Mouse (Mus musculus) hindbrain, embryonic 15.5 days (tissue): ENCODE data around the gene Rhobtb1. TPM values are rescaled to one million over a fixed set of nuclear protein-coding genes. Genes with fewer than 3 reads are reported as not detected.
A peak's percentile ranks its signal among the peaks of the same experiment; 100 is the strongest.

Experiments
- ATAC-seq: fragments of 200-750 bp; cut with Nextera tagmentation; 2 replicates; pipeline ENCODE4 v1.8.0; 2017; ENCODE audit warnings: low read depth, moderate number of reproducible peaks, moderate TSS enrichment; ENCODE audit not compliant: low FRiP score
- H3K27ac ChIP-seq: fragments of 300-500 bp; sonication (generic); replicated peaks from 2 replicates; pipeline ENCODE4 v1.5.1; 2015; ENCODE audit warnings: mild to moderate bottlenecking, inconsistent platforms
- H3K27me3 ChIP-seq: fragments of 300-500 bp; sonication (generic); 2 replicates; pipeline ENCODE4 v1.6.1; 2015; ENCODE audit warnings: control low read depth, inconsistent platforms
- H3K36me3 ChIP-seq: fragments of 300-500 bp; sonication (generic); 2 replicates; pipeline ENCODE4 v1.6.1; 2015; ENCODE audit warnings: control low read depth, inconsistent platforms
- H3K4me1 ChIP-seq: fragments of 300-500 bp; sonication (generic); replicated peaks from 2 replicates; pipeline ENCODE4 v1.6.1; 2015; ENCODE audit warnings: control low read depth, inconsistent platforms
- H3K4me2 ChIP-seq: fragments of 300-500 bp; sonication (generic); 2 replicates; pipeline ENCODE4 v1.6.1; 2015; ENCODE audit warnings: moderate library complexity, mild to moderate bottlenecking, inconsistent platforms
- H3K4me3 ChIP-seq: fragments of 300-500 bp; sonication (generic); 2 replicates; pipeline ENCODE4 v1.5.1; 2015; ENCODE audit warnings: mild to moderate bottlenecking, inconsistent platforms
- H3K9ac ChIP-seq: fragments of 300-500 bp; sonication (generic); 2 replicates; pipeline ENCODE4 v1.6.1; 2015; ENCODE audit warnings: inconsistent platforms
- H3K9me3 ChIP-seq: fragments of 300-500 bp; sonication (generic); 2 replicates; pipeline ENCODE4 v1.6.1; 2016; ENCODE audit warnings: control low read depth, inconsistent platforms
- WGBS: fragments of 180-500 bp; shearing (Covaris S2); methylation state at CpG from one replicate; pipeline ENCODE4 v1.1.7; 2015; 5-methylcytosine and 5-hydroxymethylcytosine counted together
- polyA plus RNA-seq: library from polyadenylated mRNA; unstranded; fragments of >200 nt; fragmentation: Nextera tagmentation; extraction: Ambion mirVana; gene quantifications from 2 replicates; pipeline ENCODE4 v1.2.1, GENCODE M21; 2015

Gene Rhobtb1
- polyA plus RNA-seq, 1 experiment from 2014 or later: 18.8 TPM

DNA sequence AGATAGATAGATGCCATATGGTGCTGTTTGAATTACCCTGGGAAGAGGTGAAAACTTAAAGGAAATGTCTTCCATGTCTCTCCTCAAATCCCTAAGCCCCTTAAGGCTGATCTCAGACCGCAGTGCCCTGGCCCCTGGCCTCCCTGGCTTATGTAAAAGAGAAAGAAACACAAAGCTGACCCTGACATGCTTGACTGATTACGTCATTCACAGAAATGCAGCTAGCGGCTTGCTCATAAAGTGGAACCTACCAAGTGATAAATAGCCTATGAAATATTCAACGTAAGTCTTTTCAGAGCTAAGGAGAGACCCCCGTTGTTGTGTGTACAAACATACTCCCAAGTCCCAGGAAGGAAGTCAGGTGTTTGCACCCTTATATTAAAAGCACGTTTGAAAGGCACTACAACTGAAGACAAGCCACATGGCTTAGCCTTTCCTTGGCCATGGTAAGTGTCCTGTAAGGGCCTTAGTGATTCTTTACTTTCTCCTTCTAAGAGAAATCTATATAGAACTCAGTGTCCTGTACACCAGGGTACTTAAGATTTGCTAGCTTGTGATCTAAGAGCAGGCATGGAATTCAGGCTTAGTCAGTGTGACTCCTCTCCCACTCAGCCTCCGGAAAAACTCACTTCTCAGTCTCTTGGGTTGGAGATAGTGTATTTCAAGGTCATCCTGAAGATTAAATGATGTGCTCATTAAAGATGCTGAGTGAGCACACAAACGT lies 53.6 kb downstream of the Rhobtb1 start:
- Histone ChIP-seq H3K27ac (no peak overlapping the region), H3K4me2 (no peak overlapping the region), H3K36me3 (no peaks in the 10 kb centered on the region), H3K9ac (no peak overlapping the region), H3K4me3 (no peak overlapping the region), H3K27me3 (no peaks in the 10 kb centered on the region), H3K4me1 (no peaks in the 10 kb centered on the region), H3K9me3 (no peaks in the 10 kb centered on the region)
- 35% methylated on average over 8 of the region's 8 CpGs for WGBS
- no peak for ATAC-seq

DNA sequence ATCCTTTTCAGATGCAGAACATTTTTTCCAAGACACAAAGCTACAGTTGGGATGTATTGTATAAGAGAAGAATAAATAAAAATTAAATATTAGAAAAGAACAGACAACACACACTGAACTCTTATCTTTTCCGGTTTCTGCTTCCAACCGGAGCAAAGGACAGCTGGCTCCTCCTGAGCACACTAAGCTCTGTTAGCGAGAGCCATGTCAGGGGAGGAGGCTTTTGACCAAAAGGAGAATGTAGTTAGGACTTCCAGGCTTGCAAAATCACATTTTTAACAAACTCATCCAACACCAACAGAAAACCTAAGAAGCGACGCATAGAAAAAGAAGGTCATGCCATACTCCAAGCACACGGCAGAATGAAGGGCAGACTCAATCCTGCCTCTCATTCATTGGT lies 54.8 kb downstream of the Rhobtb1 start:
- H3K4me2 ChIP-seq: no peak overlapping the region
- H3K9ac ChIP-seq: no peak overlapping the region
- H3K4me3 ChIP-seq: no peak overlapping the region
- H3K27ac ChIP-seq: no peak overlapping the region
- ATAC-seq: no peak
- H3K27me3 ChIP-seq: no peaks in the 10 kb centered on the region
- no peaks in the 10 kb centered on the region for H3K36me3 ChIP-seq
- H3K9me3 ChIP-seq: no peaks in the 10 kb centered on the region
- 86% methylated on average over 6 of the region's 6 CpGs for WGBS
- H3K4me1 ChIP-seq: 0 out of 2 replicates have a peak, but pooled peaks cover under 1% of the 10 kb centered on the region

DNA sequence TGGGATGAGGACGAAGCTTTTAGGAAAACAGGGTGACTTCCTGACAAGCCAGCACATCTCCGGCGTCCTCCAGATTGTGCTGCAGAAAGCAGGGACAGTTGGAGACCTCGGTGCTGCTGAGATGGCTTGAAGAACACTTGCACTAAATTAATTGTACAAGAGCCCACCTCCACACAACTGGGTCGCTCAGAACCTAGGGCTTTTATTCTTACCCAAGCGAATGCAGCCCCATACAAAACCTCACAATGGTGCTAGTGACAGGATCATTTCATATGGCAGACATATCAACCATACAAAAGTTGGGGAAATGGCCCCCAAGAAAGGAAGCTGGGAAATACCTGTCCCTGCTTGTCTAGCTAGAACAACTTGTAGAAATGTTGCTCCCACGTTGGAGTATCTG lies 56.2 kb downstream of the Rhobtb1 start:
- H3K27ac ChIP-seq: no peak overlapping the region
- H3K27me3 ChIP-seq: no peaks in the 10 kb centered on the region
- H3K4me1 ChIP-seq: peaks cover 11% of the 10 kb centered on the region
- no peak overlapping the region for H3K4me3 ChIP-seq
- no peak overlapping the region for H3K4me2 ChIP-seq
- ATAC-seq: no peak
- H3K9ac ChIP-seq: no peak overlapping the region
- 86% methylated on average over 7 of the region's 7 CpGs for WGBS
- no peaks in the 10 kb centered on the region for H3K9me3 ChIP-seq
- no peaks in the 10 kb centered on the region for H3K36me3 ChIP-seq

DNA sequence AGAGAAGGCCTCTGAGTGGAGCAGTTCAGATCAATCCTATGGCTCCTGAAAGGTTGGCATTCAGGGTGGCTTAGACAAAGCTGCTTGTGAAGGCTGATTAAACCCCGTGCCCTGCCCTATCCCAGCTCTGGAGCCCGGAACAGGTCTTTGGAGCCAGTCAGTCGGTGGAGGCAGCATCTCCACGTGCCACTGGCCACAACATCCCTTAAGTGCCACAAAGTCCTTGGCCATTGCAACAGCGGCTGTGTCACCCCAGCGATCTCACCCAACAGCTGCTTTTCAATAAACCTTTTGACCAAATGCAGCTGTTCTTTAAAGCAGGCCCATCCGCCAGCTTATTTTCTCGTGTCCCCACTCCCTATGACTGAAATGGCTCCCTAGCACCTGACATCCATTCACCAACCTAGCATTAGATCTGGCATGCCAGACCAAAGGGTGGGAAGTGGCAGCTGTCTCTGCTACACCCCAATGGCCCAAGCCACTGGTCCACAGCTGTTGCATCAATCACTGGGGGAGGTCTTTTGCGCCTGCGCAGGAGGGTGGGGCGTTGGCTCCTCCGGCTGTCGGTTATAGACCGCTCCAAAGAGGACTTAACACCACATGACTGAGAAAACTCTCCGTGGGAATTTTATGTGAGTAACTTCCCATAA lies 56.9 kb downstream of the Rhobtb1 start:
- Histone ChIP-seq H3K4me2 (no peak overlapping the region), H3K27ac (no peak overlapping the region), H3K9ac (no peak overlapping the region), H3K27me3 (no peaks in the 10 kb centered on the region), H3K4me3 (no peak overlapping the region), H3K36me3 (no peaks in the 10 kb centered on the region), H3K9me3 (no peaks in the 10 kb centered on the region), H3K4me1 (peaks cover 11% of the 10 kb centered on the region)
- WGBS: 84% methylated on average over 15 of the region's 15 CpGs
- ATAC-seq: no peak

DNA sequence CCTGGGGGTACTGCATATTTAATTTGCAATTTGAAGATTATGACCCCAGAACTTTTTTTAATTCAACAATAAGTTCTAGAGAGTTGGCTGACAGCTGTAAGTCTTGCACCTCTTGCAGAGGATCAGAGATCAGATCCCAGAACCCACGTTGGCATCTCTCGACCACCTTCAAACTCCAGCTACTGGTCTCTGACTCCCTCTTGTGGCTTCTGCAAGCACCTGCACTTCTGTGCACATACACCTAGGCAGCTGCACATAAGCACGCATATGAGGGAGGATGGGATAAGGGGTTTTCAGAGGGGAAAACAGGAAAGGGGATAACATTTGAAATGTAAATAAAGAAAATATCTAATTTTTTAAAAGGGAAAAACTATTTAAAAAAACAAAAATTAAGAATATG lies 57.5 kb downstream of the Rhobtb1 start:
- Histone ChIP-seq H3K9me3 (no peaks in the 10 kb centered on the region), H3K4me2 (no peak overlapping the region), H3K4me3 (no peak overlapping the region), H3K27ac (no peak overlapping the region), H3K4me1 (peaks cover 13% of the 10 kb centered on the region), H3K27me3 (no peaks in the 10 kb centered on the region), H3K36me3 (no peaks in the 10 kb centered on the region), H3K9ac (no peak overlapping the region)
- ATAC-seq: no peak
- 92% methylated on average over 3 of the region's 3 CpGs for WGBS

DNA sequence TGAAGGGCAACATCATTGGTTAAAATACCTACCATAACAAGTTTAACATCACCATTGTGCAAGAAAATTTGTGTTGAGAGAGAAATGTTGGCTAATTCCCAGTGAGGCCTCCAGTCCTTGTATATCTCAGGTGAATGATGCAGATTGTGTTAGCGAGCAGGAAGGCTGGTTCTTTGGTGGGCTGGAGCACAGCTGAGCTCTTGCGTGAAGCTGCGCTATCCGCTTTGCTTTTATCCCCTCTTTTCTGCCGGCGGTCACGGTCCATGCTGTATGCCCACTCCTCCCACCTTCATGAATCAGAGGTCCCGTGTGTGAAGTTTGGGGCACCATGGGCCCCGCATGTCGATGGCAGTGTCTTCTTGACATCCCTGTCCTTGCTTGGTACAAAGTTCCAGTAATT lies 58.8 kb downstream of the Rhobtb1 start:
- Histone ChIP-seq H3K27ac (no peak overlapping the region), H3K9me3 (no peaks in the 10 kb centered on the region), H3K4me3 (no peak overlapping the region), H3K4me1 (peaks cover 20% of the 10 kb centered on the region), H3K36me3 (no peaks in the 10 kb centered on the region), H3K9ac (no peak overlapping the region), H3K4me2 (no peak overlapping the region), H3K27me3 (no peaks in the 10 kb centered on the region)
- 94% methylated on average over 10 of the region's 10 CpGs for WGBS
- no peak for ATAC-seq

DNA sequence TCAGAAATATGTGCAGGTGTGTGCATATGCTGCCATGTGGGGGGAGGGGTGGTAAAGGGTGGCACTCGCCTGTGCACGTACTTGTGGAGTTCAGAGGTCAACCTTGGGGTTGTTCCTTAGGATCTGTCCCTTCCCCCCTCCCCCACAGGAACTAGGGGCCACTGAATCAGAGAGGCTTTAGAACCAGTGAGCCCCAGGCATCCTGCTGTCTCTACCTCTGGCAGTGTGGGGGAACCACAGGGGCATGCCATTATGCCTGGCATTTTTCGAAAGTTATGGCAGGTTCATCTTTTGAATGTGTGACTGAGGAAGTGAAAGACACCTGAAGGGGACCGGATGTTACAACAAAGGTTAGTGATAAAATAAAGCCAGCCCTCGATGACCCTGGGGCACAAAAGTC lies 59.4 kb downstream of the Rhobtb1 start:
- ATAC-seq: no peak
- peaks cover 20% of the 10 kb centered on the region for H3K4me1 ChIP-seq
- WGBS: 81% methylated on average over 5 of the region's 5 CpGs
- no peak overlapping the region for H3K9ac ChIP-seq
- no peak overlapping the region for H3K27ac ChIP-seq
- H3K4me2 ChIP-seq: no peak overlapping the region
- no peaks in the 10 kb centered on the region for H3K27me3 ChIP-seq
- no peaks in the 10 kb centered on the region for H3K36me3 ChIP-seq
- no peaks in the 10 kb centered on the region for H3K9me3 ChIP-seq
- H3K4me3 ChIP-seq: no peak overlapping the region

DNA sequence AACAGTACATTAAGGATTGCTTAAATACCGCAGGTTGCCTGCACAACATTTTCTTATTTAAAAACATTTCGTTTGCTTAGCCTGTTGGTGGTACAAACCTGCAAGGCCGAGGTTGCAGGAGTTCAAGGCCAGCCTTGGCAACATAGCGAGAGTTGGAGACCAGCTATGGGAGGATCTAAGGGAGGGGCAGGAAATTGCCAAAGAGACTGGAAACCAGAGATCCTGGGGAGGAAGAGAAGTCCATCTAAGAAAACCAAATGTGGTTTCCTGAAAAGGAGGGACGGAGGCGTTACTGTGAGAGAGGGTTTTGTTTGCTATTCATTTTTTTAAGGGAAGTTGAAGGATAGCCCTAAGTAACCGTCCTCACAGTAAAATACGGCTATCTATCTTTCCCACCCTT lies 60.3 kb downstream of the Rhobtb1 start:
- Histone ChIP-seq H3K4me3 (peak overlapping the region; percentile 67), H3K4me1 (peaks cover 20% of the 10 kb centered on the region), H3K9me3 (no peaks in the 10 kb centered on the region), H3K27me3 (no peaks in the 10 kb centered on the region), H3K27ac (peak overlapping the region; percentile 96), H3K4me2 (peak overlapping the region; percentile 96), H3K36me3 (peaks cover 4% of the 10 kb centered on the region), H3K9ac (peak overlapping the region; percentile 94; the same call in 1 of the 2 replicates)
- WGBS: 62% methylated on average over 8 of the region's 8 CpGs
- ATAC-seq: no peak

DNA sequence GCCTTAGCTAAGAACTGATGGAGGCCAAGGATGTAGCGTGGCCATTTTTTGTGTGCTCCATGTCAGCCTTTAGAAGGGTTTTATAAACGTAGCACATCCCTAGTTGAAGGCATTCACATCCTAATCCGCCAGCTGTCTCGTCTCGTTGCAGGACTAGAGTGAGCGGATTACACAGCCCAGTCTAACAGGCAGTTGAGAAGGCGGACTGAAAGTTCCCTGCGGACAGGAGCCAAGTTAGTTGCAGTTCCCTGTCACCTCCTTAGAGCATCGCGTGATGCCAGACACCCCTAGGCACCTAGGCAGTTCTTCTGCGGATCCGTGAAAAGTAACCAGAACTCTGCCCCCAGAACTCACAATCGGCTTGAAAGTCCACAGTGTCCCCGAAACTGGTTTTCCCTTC lies 60.7 kb downstream of the Rhobtb1 start:
- Histone ChIP-seq H3K9ac (peak overlapping the region; percentile 94), H3K27ac (peak overlapping the region; percentile 96), H3K4me1 (peaks cover 20% of the 10 kb centered on the region), H3K4me3 (peak overlapping the region; percentile 67), H3K27me3 (no peaks in the 10 kb centered on the region), H3K4me2 (peak overlapping the region; percentile 96), H3K9me3 (no peaks in the 10 kb centered on the region), H3K36me3 (peaks cover 6% of the 10 kb centered on the region)
- 5% methylated on average over 14 of the region's 14 CpGs for WGBS
- ATAC-seq: no peak

DNA sequence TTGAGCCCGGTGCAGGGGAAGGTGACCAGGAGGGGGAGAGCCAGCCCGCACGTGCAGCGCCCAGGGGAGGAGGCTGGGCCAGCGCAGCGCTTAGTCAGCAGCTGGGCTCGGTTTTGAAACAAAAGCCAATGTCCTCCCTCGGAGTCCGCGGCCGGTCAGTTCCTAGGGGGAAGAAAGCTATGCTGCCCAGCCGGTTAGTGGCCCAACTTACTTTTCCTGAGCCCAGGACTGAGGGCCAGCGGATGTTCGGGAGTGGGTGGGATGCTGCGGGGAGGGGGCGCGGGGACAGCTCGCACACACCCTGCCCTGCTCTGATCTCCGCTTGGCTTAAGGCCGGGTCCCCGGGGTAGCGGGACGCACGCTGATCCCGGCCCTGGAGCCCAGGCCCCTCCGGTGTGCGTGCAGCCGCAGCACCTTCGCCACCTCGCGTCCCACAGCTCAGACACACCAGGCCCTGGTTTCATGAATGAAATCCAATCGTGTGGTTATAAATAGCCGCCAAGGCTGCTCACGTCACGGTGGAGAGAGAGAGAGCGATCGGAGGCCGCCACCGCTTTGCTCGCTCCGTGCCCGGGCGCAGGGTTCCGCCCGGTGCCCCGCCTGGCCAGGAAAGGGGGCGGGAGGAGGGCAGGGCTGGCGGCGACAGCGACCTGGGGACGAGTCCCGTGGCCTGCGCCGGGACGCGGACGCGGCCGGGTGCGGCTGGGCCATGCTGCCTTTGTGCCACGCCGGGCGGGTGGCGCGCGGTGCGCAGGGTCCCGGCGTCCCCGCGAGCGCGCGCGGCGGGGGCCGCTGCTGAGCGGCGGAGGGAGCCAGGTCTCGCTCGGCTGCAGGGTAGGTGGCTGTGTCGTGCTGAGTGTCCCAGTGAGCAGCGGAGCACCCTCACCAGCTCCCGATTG lies 61.6 kb downstream of the Rhobtb1 start, which contains the start of gene A930033H14Rik:
TSS of gene A930033H14Rik (minus strand) at position 557 of the 899 bp plus-strand sequence.
- Histone ChIP-seq H3K4me3 (peak within 1 kb of the TSS; percentile 67), H3K9ac (peak within 1 kb of the TSS; percentile 94), H3K4me2 (peak within 1 kb of the TSS; percentile 96), H3K27me3 (no peaks in the 10 kb centered on the region), H3K27ac (peak within 1 kb of the TSS; percentile 96), H3K9me3 (no peaks in the 10 kb centered on the region), H3K36me3 (peaks cover 6% of the 10 kb centered on the region), H3K4me1 (peaks cover 20% of the 10 kb centered on the region)
- ATAC-seq: peak; percentile 90
- under 1% methylated on average over 77 of the region's 84 CpGs for WGBS

DNA sequence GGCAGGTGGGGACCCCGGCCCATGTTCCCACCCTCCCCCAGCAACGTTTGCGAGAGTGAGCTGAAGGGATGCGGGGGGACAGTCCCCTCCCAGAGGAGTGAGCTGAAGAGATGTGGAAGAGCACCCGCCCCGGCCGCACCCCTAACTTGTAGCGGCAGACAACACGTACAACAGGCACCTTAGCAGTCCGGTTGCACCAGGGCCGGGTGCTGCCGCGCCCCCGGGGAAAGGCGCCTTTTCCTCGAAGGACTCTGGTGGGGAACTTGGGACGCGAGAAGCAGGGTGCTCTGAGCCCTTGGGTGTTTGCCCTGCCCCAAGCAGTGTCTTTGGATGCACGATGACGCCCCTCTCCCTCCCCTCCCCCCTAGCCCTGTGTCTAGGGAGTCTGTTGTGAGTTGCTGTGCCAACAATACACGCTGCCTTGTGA lies 62.2 kb downstream of the Rhobtb1 start:
- Histone ChIP-seq H3K9ac (peak overlapping the region; percentile 94), H3K4me1 (peaks cover 20% of the 10 kb centered on the region), H3K9me3 (no peaks in the 10 kb centered on the region), H3K27me3 (no peaks in the 10 kb centered on the region), H3K4me3 (peak overlapping the region; percentile 67), H3K4me2 (peak overlapping the region; percentile 96), H3K27ac (peak overlapping the region; percentile 96), H3K36me3 (peaks cover 6% of the 10 kb centered on the region)
- peak; percentile 57 for ATAC-seq
- WGBS: under 1% methylated on average over 21 of the region's 21 CpGs

DNA sequence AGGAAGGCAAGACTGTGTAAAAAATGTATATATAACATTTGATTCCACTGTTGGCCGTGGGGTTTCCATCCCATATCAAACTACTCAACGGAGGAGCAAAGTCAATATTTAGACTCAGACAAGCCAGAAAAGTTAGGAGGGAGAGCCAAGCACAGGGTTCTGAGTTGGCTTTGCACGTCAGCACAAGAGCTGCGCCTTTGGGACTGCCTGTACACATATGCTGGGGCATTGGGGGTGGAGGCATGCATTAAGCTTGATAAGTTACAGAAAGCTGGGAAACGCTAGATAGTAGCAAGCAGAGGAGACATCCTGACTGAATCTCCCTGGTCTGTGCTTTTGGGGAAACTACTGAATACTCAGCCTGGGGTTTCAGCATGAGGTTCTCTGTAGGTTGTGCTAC lies 62.8 kb downstream of the Rhobtb1 start:
- ATAC-seq: no peak
- H3K9me3 ChIP-seq: no peaks in the 10 kb centered on the region
- H3K4me1 ChIP-seq: peaks cover 20% of the 10 kb centered on the region
- peak overlapping the region; percentile 96; the same call in 1 of the 2 replicates for H3K27ac ChIP-seq
- H3K9ac ChIP-seq: peak overlapping the region; percentile 94; the same call in 1 of the 2 replicates
- peak overlapping the region; percentile 96 for H3K4me2 ChIP-seq
- WGBS: 30% methylated on average over 5 of the region's 5 CpGs
- peak overlapping the region; percentile 67 for H3K4me3 ChIP-seq
- peaks cover 6% of the 10 kb centered on the region for H3K36me3 ChIP-seq
- H3K27me3 ChIP-seq: no peaks in the 10 kb centered on the region
